Mouse (Mus musculus): Measurements from ENCODE around the gene Scnn1g.

Scnn1g gene

DNA sequence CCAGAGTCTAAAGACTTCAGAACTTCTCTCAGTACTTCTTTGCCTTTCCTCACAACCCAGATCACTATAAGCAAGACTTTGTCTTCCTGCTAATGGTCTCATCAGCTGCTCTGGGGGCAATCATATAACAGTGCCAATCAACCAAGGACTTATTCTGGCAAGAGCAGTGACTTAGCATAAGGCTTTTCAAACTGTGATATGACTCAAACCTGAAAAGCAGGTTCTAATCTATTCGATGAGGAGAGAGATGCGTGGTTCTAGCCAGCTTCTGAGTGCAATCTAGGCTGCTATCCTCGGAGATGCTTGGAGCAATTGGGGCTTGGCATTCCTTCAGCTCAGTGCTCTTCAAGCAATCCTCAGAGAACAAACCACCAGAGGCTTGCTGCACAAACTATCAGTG is 44.7 kb downstream of the Scnn1g start:
- no peak for DNase-seq

DNA sequence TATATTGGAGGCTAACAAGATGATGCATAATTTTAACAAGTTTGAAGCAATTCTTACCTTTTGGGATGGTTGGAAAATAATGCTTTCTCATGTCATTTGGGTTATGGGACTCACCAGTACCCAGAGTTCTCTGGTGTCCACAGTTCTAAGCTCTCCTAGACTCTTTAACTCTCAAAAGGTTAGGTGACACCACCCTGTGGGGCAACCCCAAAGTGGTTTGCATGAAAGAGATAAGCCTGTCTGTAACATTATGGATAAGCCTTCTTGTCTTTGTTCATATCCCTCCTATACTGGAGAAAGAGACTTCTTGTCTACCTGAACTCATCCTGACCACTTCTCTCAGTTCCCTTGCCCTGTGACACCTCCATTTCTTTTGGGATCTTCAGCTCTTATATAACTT is 45.1 kb downstream of the Scnn1g start:
- DNase-seq: no peak

DNA sequence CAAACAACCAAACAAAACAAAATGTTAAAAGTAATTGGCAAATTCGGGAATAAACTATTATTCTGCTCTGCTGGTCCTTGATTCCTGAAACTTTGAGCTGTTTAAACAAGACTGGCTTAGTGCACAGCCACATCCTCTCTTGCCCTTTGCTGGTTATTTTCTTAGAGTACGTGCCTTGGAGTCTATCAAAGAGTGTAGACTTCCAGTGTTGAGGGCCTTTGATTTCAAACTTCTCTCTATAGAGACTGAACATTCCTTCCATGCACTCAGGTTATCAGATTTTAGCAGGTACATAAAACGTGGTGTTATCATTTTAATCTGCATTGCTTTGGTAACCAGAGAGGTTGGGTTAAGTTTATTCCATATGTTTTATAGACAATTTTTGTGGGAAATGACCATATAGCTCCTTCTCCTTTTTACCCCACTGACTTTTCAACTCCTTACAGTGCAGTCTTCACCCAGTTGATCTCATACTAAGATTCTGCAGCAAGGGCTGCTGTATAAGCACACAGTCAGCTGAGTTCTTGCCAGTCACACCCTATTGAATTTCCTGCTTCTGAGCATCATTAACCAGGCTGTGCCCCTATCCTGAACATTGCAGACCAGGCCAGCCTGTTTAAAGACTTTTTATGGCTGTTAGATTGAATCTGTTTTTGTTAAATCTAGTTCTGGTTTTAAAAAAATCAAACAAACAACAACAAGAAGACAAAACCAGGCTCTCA is 48.1 kb downstream of the Scnn1g start:
- DNase-seq: no peak

DNA sequence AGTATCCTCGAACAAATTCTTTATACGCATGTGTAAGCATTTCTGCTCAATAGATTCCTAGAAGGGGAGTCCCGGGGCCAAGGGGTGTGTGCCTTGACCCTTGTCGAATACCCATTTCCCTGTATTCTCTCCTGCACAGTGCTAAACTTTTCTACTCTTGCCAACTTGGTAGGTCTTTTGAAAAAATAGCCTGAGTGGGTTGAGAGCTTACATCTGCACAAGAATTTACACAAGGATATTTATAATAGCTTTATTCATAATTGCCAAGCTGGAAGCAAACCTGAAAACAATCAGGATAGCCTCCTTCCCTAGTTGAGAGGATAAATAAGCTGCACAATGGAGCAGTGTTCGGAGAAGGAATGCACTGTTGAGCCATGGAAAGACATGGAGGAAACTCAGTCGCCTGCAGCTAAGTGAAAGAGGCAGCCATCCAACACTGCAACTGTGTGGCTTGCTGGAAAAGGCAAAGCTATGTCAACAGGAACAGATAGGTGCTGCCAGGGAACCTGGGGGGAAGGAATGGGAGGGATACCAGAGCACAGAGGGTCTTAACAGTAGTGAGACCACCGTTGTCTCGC is 51.5 kb downstream of the Scnn1g start:
- no peak for DNase-seq

DNA sequence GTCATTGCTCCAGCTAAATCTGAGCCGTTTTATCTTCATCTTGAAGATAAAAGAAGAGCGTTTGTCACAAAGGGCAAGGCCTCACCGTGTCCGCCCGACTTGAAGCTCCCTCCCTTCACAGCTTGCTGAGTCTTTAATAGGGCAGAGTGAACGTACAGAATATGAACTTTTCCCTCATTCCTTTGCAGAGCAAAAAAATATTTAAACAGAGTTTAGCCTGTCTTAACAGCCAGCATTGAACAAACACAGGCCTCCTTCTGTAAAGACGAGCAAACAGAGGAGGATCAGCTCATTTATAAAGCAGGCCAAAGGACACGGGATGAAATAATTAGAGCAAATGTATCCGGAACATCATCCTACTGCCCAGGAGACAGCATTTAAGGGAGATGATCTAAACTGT is 63.5 kb downstream of the Scnn1g start:
- no peak for DNase-seq

DNA sequence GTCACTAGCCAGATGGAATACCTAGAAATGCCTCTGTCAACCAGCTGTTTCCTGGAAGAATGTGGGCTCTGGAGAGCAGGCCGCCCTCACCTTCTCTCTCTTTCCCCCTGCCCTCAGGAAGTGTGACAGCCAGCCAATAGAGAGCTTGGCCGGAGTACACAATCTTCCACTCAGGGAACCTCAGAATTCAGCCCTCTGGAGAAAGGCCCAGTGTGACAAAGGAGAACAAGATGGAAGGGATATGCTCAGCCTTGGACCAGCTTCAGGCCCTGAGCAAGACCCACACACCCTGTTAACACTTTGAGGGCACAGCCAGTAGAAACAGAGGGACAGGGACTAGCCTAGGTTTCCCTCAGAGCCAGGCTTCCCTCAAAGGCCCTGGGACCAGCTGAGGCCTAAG is 68.2 kb downstream of the Scnn1g start:
- DNase-seq: no peak

DNA sequence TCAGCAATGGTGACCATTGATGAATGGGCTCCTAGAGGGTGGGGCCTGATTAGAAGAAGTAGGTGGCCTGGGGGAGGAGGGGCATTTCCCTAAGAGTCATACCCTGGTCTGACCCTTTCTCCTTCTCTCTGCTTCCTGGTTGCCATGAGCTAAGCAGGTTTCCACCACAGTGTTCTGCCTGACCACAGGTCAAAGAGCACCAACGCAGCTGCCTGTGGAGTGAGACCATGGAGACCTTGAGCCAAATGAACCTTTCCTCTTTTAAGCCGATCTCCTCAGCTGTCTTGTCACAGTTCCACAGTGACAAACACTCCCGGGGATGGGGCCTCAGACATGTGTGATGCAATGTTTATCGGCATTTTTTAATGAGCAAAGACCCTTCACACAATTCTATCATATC is 68.7 kb downstream of the Scnn1g start:
- DNase-seq: no peak

DNA sequence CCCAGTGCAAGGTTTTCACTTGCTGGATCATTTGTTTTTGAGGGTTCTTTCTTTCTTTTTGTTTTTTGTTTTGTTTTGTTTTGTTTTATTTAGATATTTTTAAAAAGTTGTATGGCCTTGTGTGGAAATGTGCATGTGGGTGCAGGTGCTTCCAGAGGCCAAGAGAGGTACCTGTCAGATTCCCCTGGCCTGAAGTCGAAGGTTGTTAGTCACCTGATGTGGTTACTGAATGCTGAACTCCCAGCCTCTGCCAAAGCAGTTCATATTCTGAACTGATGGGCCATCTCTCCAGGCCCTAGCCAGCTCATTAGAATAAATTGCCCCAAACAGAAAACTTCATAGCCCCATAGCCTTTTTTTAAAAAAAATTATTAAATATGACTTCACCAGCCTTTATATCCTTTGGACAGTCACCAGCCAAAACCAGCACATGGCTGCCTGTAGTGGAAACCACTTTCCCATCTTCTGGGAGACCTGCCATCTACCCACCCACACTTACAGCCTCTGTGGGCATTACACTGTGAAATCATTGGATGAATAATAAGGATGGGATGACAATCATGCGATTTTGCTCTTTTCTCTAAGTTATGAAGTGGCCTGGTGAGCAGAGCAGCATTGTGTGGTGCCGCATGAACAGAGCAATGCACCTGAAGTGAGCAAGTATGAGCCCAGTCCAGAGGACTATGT is 71.7 kb downstream of the Scnn1g start:
- no peak for DNase-seq

DNA sequence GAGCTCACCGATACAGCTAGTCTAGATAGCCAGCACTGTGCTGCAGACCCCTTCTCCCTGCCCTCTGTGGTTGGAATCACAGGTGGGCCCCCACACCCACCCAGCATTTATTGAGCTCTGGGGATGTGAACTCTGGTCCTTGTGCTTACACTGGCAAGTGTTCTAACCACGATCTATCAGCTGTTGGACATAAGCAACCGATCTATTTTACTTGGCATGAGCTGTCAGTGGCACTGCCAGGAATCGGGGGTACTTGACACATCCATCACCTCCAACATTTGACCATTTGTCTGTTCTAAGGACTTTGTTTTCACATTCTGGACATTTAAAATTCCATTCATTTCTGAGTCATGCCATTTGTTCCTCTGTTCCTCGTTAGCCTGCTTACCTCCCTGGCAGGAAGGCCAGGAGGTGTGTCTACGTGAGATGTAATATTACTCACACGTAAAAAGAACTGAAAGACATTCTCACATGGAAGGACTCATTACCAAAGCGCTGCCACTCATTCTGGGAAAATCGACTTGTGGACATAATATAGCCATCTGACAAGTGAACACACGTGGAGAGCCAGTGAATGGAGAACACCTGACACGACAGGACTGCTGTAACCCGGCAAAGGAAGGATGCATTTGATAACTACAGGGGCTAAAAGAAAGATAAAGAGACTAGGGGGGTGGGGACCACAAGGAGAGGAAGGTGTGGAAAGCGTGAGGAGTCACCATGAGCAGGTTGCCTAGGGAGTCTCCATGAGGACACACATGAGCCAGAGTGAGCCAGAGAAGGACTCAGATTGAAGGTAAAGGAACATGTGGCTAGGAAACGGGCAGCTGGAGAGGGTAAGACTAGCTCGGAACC is 73.7 kb downstream of the Scnn1g start:
- no peak for DNase-seq
